Mouse (Mus musculus) spleen, adult 10 weeks (tissue): ENCODE measurements around the gene Exo1. TPM values are rescaled to one million over a fixed set of nuclear protein-coding genes. Genes with fewer than 3 reads are reported as not detected.

Experiments
- polyA plus RNA-seq: library from polyadenylated mRNA; stranded (reverse); fragments of 350-450 nt; fragmentation: Illumina TruSeq; extraction: RNeasy Lipid Tissue Mini Kit (QIAGEN cat#74804); gene quantifications from one replicate; pipeline ENCODE4 v1.2.3, GENCODE M21; 2015; ENCODE audit warnings: low replicate concordance; ENCODE audit not compliant: insufficient read depth

Exo1 gene
- polyA plus RNA-seq: 7.3 TPM

DNA sequence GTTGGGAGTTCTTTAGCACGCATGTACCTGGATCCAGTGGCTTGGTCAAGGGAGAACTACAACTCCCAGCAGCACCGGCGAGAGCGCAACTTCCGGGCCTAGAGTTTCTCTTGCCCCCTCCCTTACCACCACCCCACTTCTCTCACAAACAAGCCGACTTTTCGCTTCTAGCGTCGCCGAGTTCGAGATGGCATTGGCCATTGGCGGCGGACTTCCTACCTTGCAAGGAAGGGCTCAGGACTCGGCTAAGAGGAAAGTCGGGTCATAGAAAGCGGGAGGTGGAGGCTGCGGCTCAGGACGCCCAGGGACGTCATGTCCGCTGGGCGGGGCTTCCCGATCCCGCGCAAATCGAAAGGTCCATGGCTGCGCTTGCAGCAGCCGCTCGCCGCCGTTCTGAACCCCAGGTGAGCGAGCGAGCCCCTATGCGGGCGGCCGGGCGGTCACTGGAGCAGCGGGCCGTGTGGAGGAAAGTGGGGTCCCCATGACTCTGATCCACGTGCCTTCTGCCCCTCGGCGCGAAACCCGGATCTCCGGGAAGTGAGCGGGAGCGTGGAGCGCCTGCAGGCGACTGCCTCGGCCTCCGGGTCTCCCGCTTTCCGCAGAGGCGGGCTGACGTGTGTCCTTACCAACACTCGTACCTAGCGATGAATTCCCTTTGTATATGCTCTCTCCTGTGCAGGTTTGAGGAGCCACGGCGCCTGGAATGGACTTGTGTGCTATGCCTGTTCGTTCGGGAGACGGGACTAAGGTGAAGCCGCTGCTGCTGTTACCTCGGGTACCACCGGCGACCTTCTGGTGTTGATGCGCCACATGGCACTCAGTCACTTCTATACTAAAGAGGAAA is at the start of gene Exo1:
Exo1 (plus strand) TSS at position 129 of the 844 bp plus-strand sequence.

DNA sequence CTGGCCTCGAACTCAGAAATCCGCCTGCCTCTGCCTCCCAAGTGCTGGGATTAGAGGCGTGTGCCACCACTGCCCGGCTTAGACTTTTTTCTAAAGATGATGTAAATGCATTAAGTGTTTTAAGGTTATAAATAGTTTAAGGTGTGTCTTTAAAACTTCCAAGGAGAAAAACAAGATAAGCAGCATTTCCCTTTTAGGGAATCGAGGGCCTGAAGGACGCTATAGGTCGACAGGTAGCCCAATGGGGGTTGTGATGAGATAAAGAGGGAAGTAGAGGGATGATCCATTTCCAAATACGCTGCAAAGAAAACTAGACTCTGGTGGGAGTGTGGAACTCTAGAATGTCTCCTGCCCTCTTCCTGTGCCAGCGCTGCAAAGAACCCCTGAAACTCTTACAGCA is 39.6 kb downstream of the Exo1 start, which contains the start of gene Gm38100:
Gm38100 (plus strand) TSS at position 301 of the 400 bp plus-strand sequence.

Other genes with a start within 250 kb of the Exo1 start
- 1.1 TPM for gene Opn3, start 187.8 kb upstream of the Exo1 start, polyA plus RNA-seq
- gene Chml, start 187.7 kb upstream of the Exo1 start, polyA plus RNA-seq: 10.5 TPM
- gene Wdr64, start 182.0 kb upstream of the Exo1 start, polyA plus RNA-seq: not detected
- not detected for gene Gm38100, start 39.7 kb downstream of the Exo1 start, polyA plus RNA-seq
- 0.23 TPM for gene Rbm8a2, start 98.5 kb downstream of the Exo1 start, polyA plus RNA-seq